Mouse (Mus musculus) liver, postnatal 0 days (tissue): Measurements from ENCODE around the gene Ccnd3.

Experiments
- CTCF ChIP-seq: sonication (generic); IDR thresholded peaks from 2 replicates; pipeline ENCODE4 v1.5.1; 2016; ENCODE audit warnings: antibody characterized with exemption, low read depth
- EP300 ChIP-seq: IDR thresholded peaks from 2 replicates; pipeline ENCODE4 v1.6.1; 2016; ENCODE audit warnings: antibody characterized with exemption, low read depth, mild to moderate bottlenecking

DNA sequence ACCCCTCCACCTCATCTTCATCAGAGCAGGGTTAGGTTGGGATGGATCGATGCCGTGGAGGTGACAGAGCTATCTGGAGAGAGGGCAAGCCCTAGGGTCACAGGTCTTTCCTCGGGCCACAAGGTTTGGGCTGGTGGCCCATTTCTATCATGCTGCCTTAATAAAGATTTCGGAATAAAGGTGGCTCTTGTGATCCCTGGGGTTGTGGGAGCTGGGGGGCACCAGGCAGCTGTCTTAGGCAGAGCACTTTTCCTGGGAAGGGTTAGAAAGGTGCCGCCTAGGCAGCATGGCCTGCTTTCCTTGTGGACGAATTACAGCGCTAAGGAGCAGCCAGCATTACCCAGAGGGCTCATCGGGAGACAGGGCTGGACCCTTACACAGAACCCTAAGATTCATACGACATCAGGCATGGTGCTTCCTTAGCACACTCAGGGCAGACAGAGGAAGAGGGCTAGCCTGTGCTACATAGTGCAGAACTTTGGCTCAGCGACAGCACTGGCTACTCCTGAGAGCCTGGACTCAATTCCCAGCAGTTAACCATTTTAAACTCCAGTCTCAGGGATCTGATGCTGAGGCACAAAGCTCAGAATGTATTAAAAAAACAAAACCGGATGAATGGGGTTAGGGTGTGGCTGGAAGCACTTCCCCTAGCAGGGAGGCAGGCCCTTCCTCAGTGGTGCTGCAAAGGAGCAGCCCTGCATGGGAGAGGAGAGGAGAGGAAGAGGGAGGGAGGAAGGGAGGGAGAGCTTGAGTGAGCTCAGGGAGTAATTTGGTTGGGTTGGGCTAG is 94.9 kb downstream of the Ccnd3 start:
- no peak for TF ChIP-seq CTCF
- no peak for TF ChIP-seq EP300
